Mouse (Mus musculus) fibroblast of lung, adult 2 months (primary cell): ENCODE data around the gene Glt1d1.
"Not testable (repeated sequence)": the region's sequence is repeated elsewhere in the genome, so short reads cannot be mapped to it uniquely, and the experiment has no call there.

Source experiments
- DNase-seq: peaks from one replicate; pipeline ENCODE4 v3.0.0-alpha.2; 2011; ENCODE audit warnings: low read depth

Glt1d1 gene

GRCm38 (mm10) chr5:127699679-127700078 lies 67.6 kb downstream of the Glt1d1 start:
- DNase-seq, result no peak

GRCm38 (mm10) chr5:127700156-127700555 lies 68.1 kb downstream of the Glt1d1 start:
- no peak for DNase-seq

- DNase-seq, result no peak
Measured at GRCm38 (mm10) chr5:127703609-127704180, 71.6 kb downstream of the Glt1d1 start.

GRCm38 (mm10) chr5:127705225-127705624 lies 73.2 kb downstream of the Glt1d1 start:
- DNase-seq, result no peak

GRCm38 (mm10) chr5:127705976-127706375 lies 73.9 kb downstream of the Glt1d1 start:
- DNase-seq, result no peak

GRCm38 (mm10) chr5:127708143-127708542 lies 76.1 kb downstream of the Glt1d1 start:
- DNase-seq, result no peak

GRCm38 (mm10) chr5:127714783-127715704 lies 83.0 kb downstream of the Glt1d1 start:
- DNase-seq, result no peak

- no peak for DNase-seq
Measured at GRCm38 (mm10) chr5:127720591-127721379, 88.7 kb downstream of the Glt1d1 start.

- not testable (repeated sequence) for DNase-seq
Measured at GRCm38 (mm10) chr5:127722171-127722570, 90.1 kb downstream of the Glt1d1 start.

- no peak for DNase-seq
Measured at GRCm38 (mm10) chr5:127730351-127730750, 98.3 kb downstream of the Glt1d1 start.

GRCm38 (mm10) chr5:127741331-127741730 lies 109.3 kb downstream of the Glt1d1 start:
- no peak for DNase-seq

- not testable (repeated sequence) for DNase-seq
Measured at GRCm38 (mm10) chr5:127749540-127749939, 117.5 kb downstream of the Glt1d1 start.

- no peak for DNase-seq
Measured at GRCm38 (mm10) chr5:127751262-127751975, 119.4 kb downstream of the Glt1d1 start.

GRCm38 (mm10) chr5:127755594-127755993 lies 123.5 kb downstream of the Glt1d1 start:
- DNase-seq, result no peak

- no peak for DNase-seq
Measured at GRCm38 (mm10) chr5:127756011-127756410, 123.9 kb downstream of the Glt1d1 start.

GRCm38 (mm10) chr5:127756671-127757423 lies 124.8 kb downstream of the Glt1d1 start:
- DNase-seq, result no peak

GRCm38 (mm10) chr5:127758576-127758975 lies 126.5 kb downstream of the Glt1d1 start:
- no peak for DNase-seq
